8 mouse cellular contexts compared by ENCODE assay signal in the genomic region with DNA sequence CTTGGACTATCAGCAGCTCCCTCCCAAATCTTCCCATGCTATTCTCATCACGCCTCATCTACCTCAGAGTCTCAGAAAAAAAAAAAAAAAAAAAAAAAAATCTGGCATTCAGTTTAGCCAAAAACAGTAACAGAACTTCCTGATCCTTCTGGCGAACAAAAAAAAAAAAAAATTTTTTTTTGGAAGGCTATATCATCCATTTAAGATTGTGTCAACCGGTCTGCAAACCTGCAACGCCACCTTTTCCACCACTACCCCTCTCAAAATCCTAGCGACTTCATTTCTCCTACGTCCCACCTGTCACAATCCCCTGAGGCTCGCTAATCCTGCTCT. TPM values are rescaled to one million over a fixed set of nuclear protein-coding genes. Genes with fewer than 3 reads are reported as not detected.
A peak's percentile ranks its signal among the peaks of the same experiment; 100 is the strongest.
DNase-seq lines count a peak whose midpoint lies in the region; ATAC-seq and TF ChIP-seq lines count a peak whose summit lies in the region.

No protein-coding gene starts in this region.

- WGBS in cerebellum, adult 2 months = under 1% methylated on average over 7 of the region's 7 CpGs
- under 1% methylated on average over 7 of the region's 7 CpGs for WGBS in liver, embryonic 13.5 days (ENCODE audit: insufficient replicate concordance)

- no peak for TF ChIP-seq POLR2A in cerebellum, adult 2 months (IDR thresholded peaks at IDR 0.05; ENCODE audit: borderline replicate concordance, insufficient read depth, low read length)
- no peak for TF ChIP-seq POLR2A in testis, adult 2 months (IDR thresholded peaks at IDR 0.05; ENCODE audit: control insufficient read depth, low read depth, low read length)

- no peaks in the 10 kb centered on the region for H3K27me3 ChIP-seq in cerebellum, adult 2 months (ENCODE audit: control insufficient read depth, insufficient read depth, low read length)
- no peaks in the 10 kb centered on the region for H3K27me3 ChIP-seq in testis, adult 2 months (ENCODE audit: control insufficient read depth, insufficient read depth, low read length)
- H3K27me3 ChIP-seq in liver, embryonic 13.5 days = no peaks in the 10 kb centered on the region

- H3K4me1 ChIP-seq in cerebellum, adult 2 months (ENCODE audit: control insufficient read depth, insufficient read depth, low read length) = peaks cover 4% of the 10 kb centered on the region; the same call in 1 of the 2 replicates
- peaks cover 5% of the 10 kb centered on the region for H3K4me1 ChIP-seq in testis, adult 2 months (ENCODE audit: control insufficient read depth, insufficient read depth, low read length)
- peaks cover 36% of the 10 kb centered on the region for H3K4me1 ChIP-seq in liver, embryonic 13.5 days (replicated peaks)

- H3K4me2 ChIP-seq in liver, embryonic 13.5 days = peak overlapping the region; percentile 95

- no peaks in the 10 kb centered on the region for H3K9me3 ChIP-seq in liver, embryonic 13.5 days (replicated peaks)

- DNase-seq in cerebellum, adult 2 months = no peak
- no peak for DNase-seq in cerebellum, postnatal 4 days (ENCODE audit: low spot score in 2 of 2)
- DNase-seq in testis, postnatal 14 days (ENCODE audit: low spot score) = no peak
- DNase-seq in liver, embryonic 13.5 days = no peak
- DNase-seq in urinary bladder, postnatal 4 days (ENCODE audit: low spot score in 2 of 2) = no peak
- DNase-seq in gastrocnemius, postnatal 10 days = no peak
- DNase-seq in urinary bladder, postnatal 14 days (ENCODE audit: low spot score) = no peak

- ATAC-seq in liver, embryonic 13.5 days (ENCODE audit: low read depth) = no peak

- peak overlapping the region; percentile 98 for H3K9ac ChIP-seq in liver, embryonic 13.5 days

- no peak for TF ChIP-seq CTCF in cerebellum, adult 2 months (IDR thresholded peaks at IDR 0.05; ENCODE audit: borderline replicate concordance, insufficient read depth, low read depth, low read length)
- TF ChIP-seq CTCF in testis, adult 2 months (IDR thresholded peaks at IDR 0.05; ENCODE audit: control insufficient read depth, insufficient read depth, insufficient replicate concordance, low read depth, low read length) = no peak

- H3K4me3 ChIP-seq in cerebellum, adult 2 months (replicated peaks; ENCODE audit: insufficient read depth, low read depth, low read length) = peak overlapping the region; percentile 93
- peak overlapping the region; percentile 97 for H3K4me3 ChIP-seq in testis, adult 2 months (ENCODE audit: control insufficient read depth, low read depth, low read length)
- peak overlapping the region; percentile 94 for H3K4me3 ChIP-seq in liver, embryonic 13.5 days (replicated peaks)

- no peaks in the 10 kb centered on the region for H3K36me3 ChIP-seq in testis, adult 2 months (ENCODE audit: control insufficient read depth, insufficient read depth, low read length)
- no peaks in the 10 kb centered on the region for H3K36me3 ChIP-seq in liver, embryonic 13.5 days

- H3K27ac ChIP-seq in cerebellum, adult 2 months (ENCODE audit: insufficient read depth, low read length) = peak overlapping the region; percentile 67
- H3K27ac ChIP-seq in testis, adult 2 months (ENCODE audit: control insufficient read depth, insufficient read depth, low read depth, low read length) = peak overlapping the region; percentile 96
- peak overlapping the region; percentile 99 for H3K27ac ChIP-seq in liver, embryonic 13.5 days

RNA-seq across cellular contexts. Expression of a gene that starts 0.8 kb away (rescaled TPM):
- polyA plus RNA-seq in cerebellum, adult 2 months (2012; rRNA removed) = 563 and 663 TPM in 2 replicates
- 70.5 and 88.7 TPM in 2 replicates for polyA plus RNA-seq in testis, adult 2 months (2012; rRNA removed)
- polyA plus RNA-seq in liver, embryonic 13.5 days (2015; fragmentation: Nextera tagmentation; extraction: Ambion mirVana) = 67.5 and 73.5 TPM in 2 replicates
- 10 to 100 TPM; 50.5 to 55.1 TPM for total RNA-seq in gastrocnemius, postnatal 10 days (2021)

RNA-seq across cellular contexts. Expression of a gene that starts 11.6 kb away (rescaled TPM):
- 18.1 and 18.3 TPM in 2 replicates for polyA plus RNA-seq in cerebellum, adult 2 months (2012; rRNA removed)
- polyA plus RNA-seq in testis, adult 2 months (2012; rRNA removed) = 188 and 193 TPM in 2 replicates
- polyA plus RNA-seq in liver, embryonic 13.5 days (2015; fragmentation: Nextera tagmentation; extraction: Ambion mirVana) = 6.9 and 7.0 TPM in 2 replicates
- 10 to 100 TPM; 22.8 to 27.5 TPM for total RNA-seq in gastrocnemius, postnatal 10 days (2021)
